Mouse (Mus musculus): ENCODE data around the gene Def8. TPM values are rescaled to one million over a fixed set of nuclear protein-coding genes. Genes with fewer than 3 reads are reported as not detected.
"Not testable (repeated sequence)": the region's sequence is repeated elsewhere in the genome, so short reads cannot be mapped to it uniquely, and the experiment has no call there.

Def8 gene
- polyA plus RNA-seq, 2 experiments, result 8.0 to 10.5 TPM

DNA sequence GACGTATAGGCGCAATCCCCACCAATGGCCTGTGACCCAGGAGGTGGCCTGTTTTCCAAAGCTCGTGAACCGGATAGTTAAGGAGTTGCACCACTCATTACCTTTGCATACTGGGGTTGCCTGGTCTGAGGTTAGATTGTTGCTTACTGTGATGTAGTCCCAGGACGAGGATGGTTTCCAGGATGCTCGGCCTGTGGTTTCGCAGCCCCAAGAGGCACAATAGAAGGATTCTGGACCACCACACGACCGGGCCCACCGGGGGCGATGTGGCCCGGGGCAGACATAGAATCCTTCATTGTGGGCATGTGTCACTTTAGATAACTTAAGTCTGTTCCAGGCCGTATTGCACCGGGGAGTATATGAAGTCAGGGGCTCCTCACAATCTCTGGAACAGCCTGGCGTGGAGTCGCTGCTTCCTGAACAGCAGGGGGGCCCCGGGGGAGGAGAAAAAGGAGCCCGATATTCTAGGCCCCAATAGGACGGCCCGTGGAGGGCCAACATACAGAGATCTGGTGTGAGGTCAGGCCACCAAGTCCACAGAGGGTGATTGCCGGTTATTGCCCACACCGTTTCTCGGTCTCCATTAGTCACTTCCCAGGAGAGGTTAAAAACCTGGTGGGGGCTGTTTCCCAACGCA, 4.4 kb downstream of the Def8 start:
- Histone ChIP-seq H3K4me2 (ENCODE audit: low read depth) (no peak overlapping the region), H3K4me1 (replicated peaks; ENCODE audit: control insufficient read depth in 2 of 2, insufficient read depth in 2 of 2, low read length in 1 of 2) (no peaks in the 10 kb centered on the region), H3K9ac (replicated peaks) (no peak overlapping the region), H3K36me3 (replicated peaks; ENCODE audit: control insufficient read depth, insufficient read depth, low read depth) (no peaks in the 10 kb centered on the region), H3K9me3 (ENCODE audit: control insufficient read depth, low read length) (peaks cover 34% of the 10 kb centered on the region), H3K27me3 (ENCODE audit: control insufficient read depth, insufficient read depth, low read length) (no peaks in the 10 kb centered on the region), H3K4me3 (ENCODE audit: insufficient read depth in 1 of 2, low read depth in 2 of 2, low read length in 2 of 2) (no peak overlapping the region), H3K27ac (no peak overlapping the region)
- 86% methylated on average over 24 of the region's 24 CpGs for WGBS (ENCODE audit: insufficient replicate concordance)
- TF ChIP-seq CTCF (IDR thresholded peaks at IDR 0.05; ENCODE audit: low read depth), result no peak
- TF ChIP-seq EP300 (IDR thresholded peaks at IDR 0.05; ENCODE audit: low read depth), result no peak
- ATAC-seq (ENCODE audit: insufficient read depth) (no peak), DNase-seq (ENCODE audit: low read depth in 3 of 3, low spot score in 3 of 3) (no peak)

DNA sequence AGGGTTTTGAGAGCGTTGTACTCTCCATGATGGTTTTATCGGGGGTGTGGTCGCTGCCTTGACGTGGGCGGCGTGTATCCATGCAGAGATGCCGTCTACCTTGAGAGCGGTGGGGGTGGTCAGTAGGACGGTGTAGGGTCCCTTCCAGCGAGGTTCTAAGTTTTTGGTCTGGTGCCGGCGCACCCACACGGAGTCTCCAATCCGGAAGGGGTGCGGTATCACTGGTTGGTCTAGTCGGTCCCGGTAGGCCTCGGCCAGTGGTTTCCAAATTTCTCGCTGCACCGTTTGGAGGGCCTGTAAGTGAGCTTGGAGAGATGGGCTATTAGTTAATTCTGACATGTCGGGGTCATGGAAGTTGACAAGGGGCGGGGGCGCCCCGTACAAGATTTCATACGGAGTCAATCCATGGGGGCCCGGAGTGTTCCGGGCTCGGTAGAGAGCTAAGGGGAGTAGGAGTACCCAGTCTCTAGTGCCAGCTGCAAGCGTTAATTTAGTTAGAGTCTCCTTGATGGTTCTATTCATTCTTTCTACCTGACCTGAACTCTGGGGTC, 5.1 kb downstream of the Def8 start:
- H3K4me3 ChIP-seq (ENCODE audit: insufficient read depth in 1 of 2, low read depth in 2 of 2, low read length in 2 of 2), result no peak overlapping the region
- H3K9ac ChIP-seq (replicated peaks), result no peak overlapping the region
- peaks cover 34% of the 10 kb centered on the region for H3K9me3 ChIP-seq (ENCODE audit: control insufficient read depth, low read length)
- H3K27me3 ChIP-seq (ENCODE audit: control insufficient read depth, insufficient read depth, low read length), result no peaks in the 10 kb centered on the region
- 89% methylated on average over 29 of the region's 29 CpGs for WGBS (ENCODE audit: insufficient replicate concordance)
- H3K4me1 ChIP-seq (replicated peaks; ENCODE audit: control insufficient read depth in 2 of 2, insufficient read depth in 2 of 2, low read length in 1 of 2), result no peaks in the 10 kb centered on the region
- H3K36me3 ChIP-seq (replicated peaks; ENCODE audit: control insufficient read depth, insufficient read depth, low read depth), result no peaks in the 10 kb centered on the region
- H3K27ac ChIP-seq, result no peak overlapping the region
- ATAC-seq (ENCODE audit: insufficient read depth) (no peak), DNase-seq (ENCODE audit: low read depth in 3 of 3, low spot score in 3 of 3) (no peak)
- H3K4me2 ChIP-seq (ENCODE audit: low read depth), result no peak overlapping the region
- TF ChIP-seq EP300 (IDR thresholded peaks at IDR 0.05; ENCODE audit: low read depth) (no peak), CTCF (IDR thresholded peaks at IDR 0.05; ENCODE audit: low read depth) (no peak)

DNA sequence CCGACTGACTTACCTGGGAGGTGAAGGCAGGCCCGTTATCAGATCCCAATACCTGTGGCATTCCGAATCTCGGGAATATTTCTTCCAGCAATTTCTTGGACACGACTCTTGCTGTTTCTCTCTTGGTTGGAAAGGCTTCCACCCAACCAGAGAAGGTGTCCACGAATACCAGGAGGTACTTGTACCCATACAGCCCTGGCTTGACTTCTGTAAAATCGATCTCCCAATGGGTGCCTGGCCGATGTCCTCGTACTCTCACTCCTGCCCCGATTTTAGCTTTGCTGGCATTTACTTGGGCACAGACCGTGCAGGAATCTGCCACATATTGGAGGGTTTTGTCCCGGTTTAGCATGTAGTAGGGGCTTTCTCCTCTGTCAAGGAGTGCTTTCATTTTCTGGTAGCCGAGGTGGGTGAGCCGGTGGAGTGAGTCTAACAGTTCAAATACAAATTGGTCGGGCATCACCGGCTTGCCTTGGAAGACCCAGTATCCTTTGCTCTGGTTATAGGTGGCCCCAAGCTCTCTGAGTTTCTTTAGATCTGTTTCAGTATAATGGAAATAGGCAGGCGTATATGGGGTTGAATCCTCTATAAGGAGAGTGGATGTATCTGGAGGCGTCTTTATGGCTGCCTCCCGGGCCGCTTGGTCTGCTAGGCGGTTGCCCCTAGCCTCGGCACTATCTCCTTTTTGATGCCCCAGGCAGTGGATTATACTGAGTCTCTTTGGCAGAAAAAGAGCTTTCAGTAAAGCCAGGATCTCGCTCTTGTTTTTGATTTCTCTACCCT, 5.8 kb downstream of the Def8 start:
- DNase-seq (ENCODE audit: low read depth in 3 of 3, low spot score in 3 of 3) (no peak), ATAC-seq (ENCODE audit: insufficient read depth) (no peak)
- WGBS (ENCODE audit: insufficient replicate concordance), result 79% methylated on average over 23 of the region's 23 CpGs
- no peak overlapping the region for H3K4me3 ChIP-seq (ENCODE audit: insufficient read depth in 1 of 2, low read depth in 2 of 2, low read length in 2 of 2)
- no peak overlapping the region for H3K9ac ChIP-seq (replicated peaks)
- H3K27ac ChIP-seq, result no peak overlapping the region
- no peak overlapping the region for H3K4me2 ChIP-seq (ENCODE audit: low read depth)
- TF ChIP-seq CTCF (IDR thresholded peaks at IDR 0.05; ENCODE audit: low read depth) (no peak), EP300 (IDR thresholded peaks at IDR 0.05; ENCODE audit: low read depth) (no peak)
- no peaks in the 10 kb centered on the region for H3K36me3 ChIP-seq (replicated peaks; ENCODE audit: control insufficient read depth, insufficient read depth, low read depth)
- no peaks in the 10 kb centered on the region for H3K27me3 ChIP-seq (ENCODE audit: control insufficient read depth, insufficient read depth, low read length)
- H3K9me3 ChIP-seq (ENCODE audit: control insufficient read depth, low read length), result peaks cover 34% of the 10 kb centered on the region
- no peaks in the 10 kb centered on the region for H3K4me1 ChIP-seq (replicated peaks; ENCODE audit: control insufficient read depth in 2 of 2, insufficient read depth in 2 of 2, low read length in 1 of 2)

DNA sequence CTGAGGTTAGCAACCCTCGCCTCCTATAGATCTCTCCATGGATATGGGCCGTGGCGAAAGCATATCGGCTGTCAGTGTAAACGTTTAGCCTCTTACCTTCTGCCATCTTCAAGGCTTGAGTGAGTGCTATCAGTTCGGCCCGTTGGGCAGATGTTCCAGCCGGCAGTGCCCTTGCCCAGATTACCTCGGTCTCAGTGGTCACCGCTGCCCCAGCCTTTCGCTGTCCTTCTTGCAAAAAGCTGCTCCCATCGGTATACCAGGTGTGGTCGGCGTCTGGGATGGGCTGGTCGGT, 6.3 kb downstream of the Def8 start:
- not testable (repeated sequence) for ATAC-seq (ENCODE audit: insufficient read depth); H3K36me3 ChIP-seq (replicated peaks; ENCODE audit: control insufficient read depth, insufficient read depth, low read depth); H3K27ac ChIP-seq; H3K4me2 ChIP-seq (ENCODE audit: low read depth); DNase-seq (ENCODE audit: low read depth in 3 of 3, low spot score in 3 of 3); H3K4me1 ChIP-seq (replicated peaks; ENCODE audit: control insufficient read depth in 2 of 2, insufficient read depth in 2 of 2, low read length in 1 of 2); H3K4me3 ChIP-seq (ENCODE audit: insufficient read depth in 1 of 2, low read depth in 2 of 2, low read length in 2 of 2); H3K27me3 ChIP-seq (ENCODE audit: control insufficient read depth, insufficient read depth, low read length); H3K9ac ChIP-seq (replicated peaks)
- H3K9me3 ChIP-seq (ENCODE audit: control insufficient read depth, low read length), result peaks cover 34% of the 10 kb centered on the region
- 88% methylated on average over 15 of the region's 15 CpGs for WGBS (ENCODE audit: insufficient replicate concordance)

DNA sequence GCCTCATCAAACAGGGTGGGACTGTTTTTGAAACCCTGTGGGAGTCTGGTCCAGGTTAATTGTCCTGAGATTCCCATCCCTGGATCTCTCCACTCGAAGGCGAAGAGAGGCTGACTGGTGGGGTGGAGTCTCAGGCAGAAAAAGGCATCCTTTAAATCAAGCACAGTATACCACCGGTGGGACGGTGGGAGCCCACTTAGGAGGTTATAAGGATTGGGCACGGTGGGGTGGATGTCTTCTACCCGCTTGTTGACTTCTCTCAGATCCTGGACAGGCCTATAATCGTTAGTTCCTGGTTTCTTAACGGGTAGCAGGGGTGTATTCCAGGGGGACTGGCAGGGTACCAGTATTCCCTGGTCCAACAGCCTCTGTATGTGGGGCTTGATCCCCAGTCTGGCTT, 7.6 kb downstream of the Def8 start:
- WGBS (ENCODE audit: insufficient replicate concordance), result 61% methylated on average over 7 of the region's 8 CpGs
- H3K9ac ChIP-seq (replicated peaks); H3K27ac ChIP-seq; ATAC-seq (ENCODE audit: insufficient read depth); DNase-seq (ENCODE audit: low read depth in 3 of 3, low spot score in 3 of 3); H3K4me3 ChIP-seq (ENCODE audit: insufficient read depth in 1 of 2, low read depth in 2 of 2, low read length in 2 of 2); H3K27me3 ChIP-seq (ENCODE audit: control insufficient read depth, insufficient read depth, low read length); H3K4me2 ChIP-seq (ENCODE audit: low read depth); H3K4me1 ChIP-seq (replicated peaks; ENCODE audit: control insufficient read depth in 2 of 2, insufficient read depth in 2 of 2, low read length in 1 of 2); H3K36me3 ChIP-seq (replicated peaks; ENCODE audit: control insufficient read depth, insufficient read depth, low read depth): not testable (repeated sequence)
- H3K9me3 ChIP-seq (ENCODE audit: control insufficient read depth, low read length), result peaks cover 34% of the 10 kb centered on the region

All from liver, embryonic 14.5 days (tissue).